Mouse (Mus musculus): ENCODE data around the gene Ubxn4.
"Not testable (repeated sequence)": the region's sequence is repeated elsewhere in the genome, so short reads cannot be mapped to it uniquely, and the experiment has no call there.

The Ubxn4 gene

DNA sequence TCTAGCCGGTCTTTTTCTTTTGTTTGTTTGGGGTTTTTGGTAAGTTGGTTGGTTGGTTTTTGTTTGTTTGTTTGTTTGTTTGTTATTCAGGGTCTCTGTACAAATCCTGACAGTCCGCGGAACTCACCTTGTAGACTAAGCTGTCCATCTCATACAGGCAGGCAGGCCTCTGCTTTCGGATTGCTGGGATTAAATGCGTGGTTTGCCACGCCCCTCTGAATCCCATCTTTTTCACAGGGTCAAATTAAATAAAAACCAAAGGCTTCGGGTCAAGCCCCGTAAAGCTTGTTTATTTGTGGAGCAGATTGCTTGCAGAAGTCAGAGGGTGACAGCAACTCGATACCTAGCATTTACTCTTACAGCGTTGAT lies at the start of gene Ubxn4:
Gene Ubxn4, plus strand, starts transcription at position 338 of the 369 bp plus-strand sequence.
- DNase-seq (ENCODE audit: extremely low read depth, insufficient read length, low spot score), result no peak

DNA sequence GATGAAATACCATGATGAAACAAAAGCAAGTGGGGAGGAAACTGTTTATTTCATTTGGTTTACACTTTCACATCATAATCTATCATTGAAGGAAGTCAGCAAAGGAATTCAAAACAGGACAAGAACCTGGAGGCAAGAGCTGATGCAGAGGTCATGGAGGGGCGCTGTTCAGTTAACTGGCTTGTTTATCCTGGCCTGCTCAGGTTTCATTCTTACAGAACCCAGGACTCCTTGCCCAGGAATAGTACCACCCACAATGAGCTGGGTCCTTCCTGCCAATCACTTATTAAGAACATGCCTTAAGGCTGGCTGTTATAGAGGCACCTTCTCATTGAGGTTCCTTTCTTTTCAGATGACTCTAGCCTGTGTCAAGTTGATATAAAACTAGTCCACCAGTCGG lies 49.8 kb upstream of the Ubxn4 start:
- no peak for DNase-seq (ENCODE audit: extremely low read depth, insufficient read length, low spot score)

DNA sequence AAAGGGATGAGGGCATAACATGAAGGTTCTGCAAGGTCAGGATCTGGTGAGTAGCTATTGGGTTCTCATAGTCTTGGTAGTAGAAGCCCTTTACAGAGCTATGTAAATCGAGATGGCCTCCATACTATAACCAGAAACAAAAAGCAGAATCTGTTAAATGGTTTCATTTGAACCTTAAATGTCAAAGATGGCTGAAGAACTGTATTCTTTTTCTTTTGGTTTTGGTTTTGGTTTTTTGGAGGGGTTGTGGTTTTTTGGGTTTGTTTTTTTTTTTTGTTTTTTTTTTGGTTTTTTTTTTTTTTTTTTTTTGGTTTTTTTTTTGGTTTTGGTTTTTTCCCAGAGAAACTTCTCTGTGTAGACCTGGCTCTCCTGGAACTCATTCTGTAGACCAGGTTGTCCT lies 46.4 kb upstream of the Ubxn4 start:
- DNase-seq (ENCODE audit: extremely low read depth, insufficient read length, low spot score), result no peak

DNA sequence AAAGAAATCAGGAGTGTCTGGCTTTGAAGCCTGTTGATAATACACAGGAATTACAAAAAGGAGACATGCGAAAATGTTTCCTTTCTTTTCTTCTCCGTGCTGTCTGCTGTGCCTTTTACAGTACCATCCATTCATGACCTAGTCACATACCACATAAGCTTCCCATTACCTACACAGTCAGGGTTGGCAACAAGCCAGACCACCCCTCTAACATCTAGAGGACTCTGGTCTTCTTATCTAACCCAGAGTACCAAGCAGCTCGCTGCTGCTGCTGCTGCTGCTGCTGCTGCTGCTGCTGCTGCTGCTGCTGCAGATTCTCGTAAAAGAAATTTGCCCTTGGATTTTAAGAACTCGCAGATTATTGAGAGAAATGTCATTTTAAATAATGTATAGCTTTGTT lies 30.5 kb upstream of the Ubxn4 start:
- no peak for DNase-seq (ENCODE audit: extremely low read depth, insufficient read length, low spot score)

DNA sequence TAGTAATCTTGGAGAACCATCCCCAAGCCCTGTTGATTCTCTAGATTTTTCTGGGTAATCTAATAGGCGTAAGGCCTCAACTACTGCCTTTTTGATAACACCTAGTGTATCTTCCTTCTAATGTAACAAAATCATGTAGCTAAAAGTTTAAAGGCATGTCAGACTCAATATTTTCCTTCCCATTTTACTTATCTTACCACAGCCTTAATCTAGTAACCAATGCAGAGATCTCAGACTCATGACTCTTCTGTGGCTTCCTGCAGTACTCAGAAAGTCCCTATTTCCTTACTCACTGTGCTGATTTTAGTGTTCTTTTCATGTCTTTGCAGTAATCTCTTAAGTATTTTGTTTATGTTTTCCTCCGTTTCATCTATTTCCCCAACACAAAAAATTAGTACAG lies 21.9 kb upstream of the Ubxn4 start:
- no peak for DNase-seq (ENCODE audit: extremely low read depth, insufficient read length, low spot score)

DNA sequence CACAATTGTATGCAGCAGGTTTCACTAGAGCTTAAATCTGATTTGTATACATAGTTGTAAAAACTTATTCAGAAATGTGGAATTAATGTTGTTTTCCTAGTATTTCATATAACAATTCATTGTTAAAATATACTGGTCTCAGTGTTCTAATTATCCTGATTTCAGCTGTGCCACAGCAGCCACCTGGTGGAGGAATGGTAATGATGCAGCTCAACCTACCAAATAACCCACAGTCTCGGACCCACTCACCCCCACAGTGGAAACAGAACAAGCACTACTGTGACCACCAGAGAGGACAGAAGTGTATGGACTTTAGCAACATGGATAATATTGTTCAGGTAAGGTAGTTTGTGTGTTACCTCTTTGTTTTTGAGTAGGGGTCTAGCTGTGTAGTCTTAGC lies 20.5 kb upstream of the Ubxn4 start:
- DNase-seq (ENCODE audit: extremely low read depth, insufficient read length, low spot score), result no peak

DNA sequence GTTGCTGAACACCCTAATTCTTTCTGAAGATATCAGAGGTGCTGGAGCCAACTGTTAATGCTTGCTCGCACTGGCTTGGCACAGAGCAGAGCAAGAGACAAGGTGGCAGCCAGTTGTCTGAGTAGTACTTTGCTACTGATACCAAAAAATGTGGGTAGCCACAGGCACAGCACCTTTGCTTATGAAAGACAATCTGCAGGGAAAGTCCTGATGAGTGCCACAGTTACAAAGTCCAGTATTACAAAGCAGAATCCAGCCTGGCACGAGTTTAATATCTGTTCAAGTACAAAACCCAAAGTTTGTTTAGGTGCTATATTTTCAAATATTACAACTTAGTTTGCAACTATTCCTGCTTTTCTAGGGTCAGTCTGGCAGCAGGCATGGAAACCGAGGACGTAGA lies 8.6 kb upstream of the Ubxn4 start:
- no peak for DNase-seq (ENCODE audit: extremely low read depth, insufficient read length, low spot score)

DNA sequence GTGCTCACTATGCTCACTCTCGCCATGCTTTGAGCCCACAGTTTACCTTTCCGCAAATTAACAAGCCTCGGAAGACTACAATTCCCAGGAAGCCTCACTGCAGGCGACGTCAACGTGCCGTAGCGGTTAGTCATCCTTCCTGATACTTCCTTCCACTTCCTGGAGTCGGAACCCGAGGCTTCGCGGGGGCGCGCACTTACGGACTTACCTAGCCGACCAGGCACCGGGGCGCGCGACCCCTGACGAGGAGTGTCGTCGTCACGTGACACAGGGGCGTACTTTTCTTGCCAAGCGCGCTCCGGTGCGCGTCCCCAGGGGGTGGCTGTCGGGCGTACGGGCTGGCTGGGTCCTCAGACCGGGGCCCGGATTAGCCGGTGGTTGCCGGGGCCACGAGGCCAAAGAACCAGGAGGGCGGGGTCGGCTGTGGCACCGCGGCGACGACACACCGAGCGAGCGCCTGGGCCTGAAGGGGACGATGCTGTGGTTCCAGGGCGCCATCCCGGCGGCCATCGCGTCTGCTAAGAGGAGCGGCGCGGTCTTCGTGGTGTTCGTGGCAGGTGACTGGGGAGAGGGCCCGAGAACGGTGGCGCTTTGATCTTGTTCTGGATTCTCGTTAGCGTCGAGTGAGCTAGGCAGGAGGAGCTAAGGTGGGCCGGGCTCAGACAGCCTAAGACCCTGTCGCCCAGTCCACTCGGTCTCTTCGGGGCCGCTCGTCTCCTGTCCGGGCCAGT lies 397 bp downstream of the Ubxn4 start:
- DNase-seq (ENCODE audit: extremely low read depth, insufficient read length, low spot score), result peak; percentile 96

DNA sequence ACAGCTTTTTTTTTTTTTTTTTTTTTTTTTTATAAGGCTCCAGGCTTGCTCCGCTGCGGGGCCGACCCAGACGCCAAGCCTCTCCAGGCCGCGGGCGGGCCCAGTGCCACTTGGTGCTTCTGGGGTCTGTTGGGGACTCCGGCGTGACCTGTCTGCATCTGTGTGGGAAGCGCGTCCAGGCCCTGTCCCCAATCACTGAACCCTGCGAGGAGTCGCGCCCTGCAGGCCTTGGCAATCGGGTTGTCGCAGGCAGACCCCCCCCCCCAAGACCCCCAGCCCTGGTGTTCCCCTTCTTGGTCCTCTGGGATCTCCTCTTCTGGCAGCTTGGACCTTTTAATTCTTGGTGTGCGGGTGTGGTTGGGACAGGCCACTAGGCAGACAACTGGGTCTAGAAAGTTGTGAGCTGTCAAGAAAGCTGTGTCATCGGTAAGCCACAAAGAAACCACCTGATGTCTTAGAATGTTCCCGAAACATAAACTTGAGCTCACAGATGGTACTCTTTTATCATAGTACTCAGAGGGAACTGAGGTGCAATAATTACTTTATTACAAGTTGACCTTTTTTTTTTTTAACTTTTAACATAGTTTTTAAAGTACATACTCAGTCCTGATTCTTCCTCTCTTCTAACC lies 1.1 kb downstream of the Ubxn4 start:
- DNase-seq (ENCODE audit: extremely low read depth, insufficient read length, low spot score), result peak; percentile 75

DNA sequence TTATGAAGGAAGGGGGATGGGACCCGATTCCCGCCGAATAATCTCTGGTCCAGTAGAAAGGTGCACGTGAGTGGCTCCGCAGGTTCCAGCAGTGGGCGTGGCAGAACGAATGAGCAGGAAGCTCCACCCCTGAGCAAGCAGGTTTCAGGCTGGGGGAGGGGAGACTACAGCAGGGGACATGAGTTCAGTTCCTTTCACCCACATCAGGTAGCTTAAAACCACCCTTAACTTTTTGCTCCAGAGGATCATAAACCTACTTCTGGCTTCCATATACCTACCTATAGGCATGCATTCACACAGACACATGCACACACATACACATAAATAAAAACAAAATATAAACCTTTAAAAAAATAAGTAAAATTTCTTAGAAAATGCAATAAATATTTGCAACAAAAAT lies 23.3 kb downstream of the Ubxn4 start:
- not testable (repeated sequence) for DNase-seq (ENCODE audit: extremely low read depth, insufficient read length, low spot score)

DNA sequence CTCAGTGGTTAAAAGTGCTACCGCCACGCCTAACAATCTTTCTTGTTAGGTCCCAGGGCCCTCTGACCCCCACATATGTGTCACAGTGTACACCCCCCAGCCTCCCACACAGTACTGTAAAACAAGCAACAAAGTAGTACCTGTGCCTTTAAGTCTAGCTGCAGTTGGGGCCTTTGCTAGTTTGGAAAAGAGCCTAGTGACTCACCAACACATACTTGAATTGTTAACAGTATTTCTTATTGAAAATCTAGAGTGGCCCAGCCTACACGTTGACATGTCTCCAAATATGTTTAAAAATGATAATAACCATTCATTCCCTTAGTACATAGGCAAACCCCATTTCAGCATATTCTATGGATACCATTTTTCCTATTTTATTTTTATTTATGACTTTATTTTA lies 27.0 kb downstream of the Ubxn4 start:
- DNase-seq (ENCODE audit: extremely low read depth, insufficient read length, low spot score), result no peak

DNA sequence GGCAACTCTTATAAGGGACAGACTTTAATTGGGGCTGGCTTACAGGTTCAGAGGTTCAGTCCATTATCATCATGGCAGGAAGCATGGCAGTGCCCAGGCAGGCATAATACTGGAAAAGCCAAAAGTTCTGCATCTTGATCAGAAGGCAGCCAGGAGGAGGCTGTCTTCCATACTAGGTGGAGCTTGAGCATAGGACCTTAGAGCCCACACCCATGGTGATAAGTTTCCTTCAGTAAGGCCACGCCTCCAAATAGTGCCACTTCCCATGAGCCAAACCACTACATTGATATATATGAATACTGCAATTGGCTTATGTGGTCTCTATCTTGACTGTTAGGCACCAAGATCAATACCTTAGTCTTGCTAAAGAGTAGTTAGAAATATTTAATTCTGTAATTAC lies 32.1 kb downstream of the Ubxn4 start:
- DNase-seq (ENCODE audit: extremely low read depth, insufficient read length, low spot score), result no peak

DNA sequence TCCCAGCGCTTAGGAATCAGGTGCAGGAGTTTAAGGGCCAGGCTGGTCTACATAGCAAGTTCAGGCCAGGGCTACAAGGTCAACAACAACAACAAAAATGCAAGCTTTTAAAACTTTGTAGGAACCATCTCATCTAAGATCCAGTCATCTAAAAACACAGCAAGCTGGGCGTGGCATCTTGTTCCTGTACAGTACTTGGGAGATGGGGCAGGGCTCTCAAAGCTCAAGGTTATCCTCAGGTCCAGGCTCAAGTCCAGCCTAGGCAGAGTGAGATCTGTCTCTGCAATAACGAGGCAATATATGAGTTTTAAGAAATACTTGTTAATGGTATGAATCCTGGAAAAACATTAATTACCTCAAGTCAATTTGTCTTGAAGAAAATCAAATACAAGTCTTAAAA lies 34.8 kb downstream of the Ubxn4 start:
- no peak for DNase-seq (ENCODE audit: extremely low read depth, insufficient read length, low spot score)

DNA sequence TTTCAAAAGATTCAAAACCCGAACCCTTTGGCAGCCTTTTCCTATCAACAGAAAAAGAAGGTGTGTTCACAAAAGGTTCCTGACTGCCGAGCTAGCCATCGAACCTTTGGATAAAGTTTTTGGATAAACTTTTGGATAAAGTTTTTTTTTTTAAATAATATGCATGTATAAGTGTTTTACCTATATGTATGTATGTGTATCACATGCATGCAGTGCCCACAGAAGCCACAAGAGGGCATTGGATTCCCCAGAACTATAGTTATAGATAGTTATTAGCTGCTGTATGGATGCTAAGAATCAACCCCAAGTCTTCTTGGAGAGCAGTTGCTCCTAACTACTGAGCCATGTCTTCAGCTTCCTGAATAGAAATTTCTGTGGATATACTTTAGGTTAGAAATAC lies 38.0 kb downstream of the Ubxn4 start:
- DNase-seq (ENCODE audit: extremely low read depth, insufficient read length, low spot score), result no peak

DNA sequence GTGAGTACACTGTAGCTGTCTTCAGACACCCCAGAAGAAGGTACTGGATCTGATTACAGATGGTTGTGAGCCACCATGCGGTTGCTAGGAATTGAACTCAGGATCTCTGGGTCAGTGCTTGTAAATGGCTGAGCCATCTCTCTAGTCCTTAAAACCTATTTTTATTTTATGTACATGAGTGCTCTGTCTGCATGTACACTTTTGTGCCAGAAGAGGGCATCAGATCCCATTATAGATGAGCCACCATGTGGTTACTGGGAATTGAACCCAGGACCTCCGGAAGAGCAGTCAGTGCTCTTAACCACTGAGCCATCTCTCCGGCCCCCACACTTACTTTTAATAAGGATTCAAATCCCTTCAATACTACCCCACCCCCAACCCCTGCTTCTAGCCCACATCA lies 39.2 kb downstream of the Ubxn4 start:
- no peak for DNase-seq (ENCODE audit: extremely low read depth, insufficient read length, low spot score)

DNA sequence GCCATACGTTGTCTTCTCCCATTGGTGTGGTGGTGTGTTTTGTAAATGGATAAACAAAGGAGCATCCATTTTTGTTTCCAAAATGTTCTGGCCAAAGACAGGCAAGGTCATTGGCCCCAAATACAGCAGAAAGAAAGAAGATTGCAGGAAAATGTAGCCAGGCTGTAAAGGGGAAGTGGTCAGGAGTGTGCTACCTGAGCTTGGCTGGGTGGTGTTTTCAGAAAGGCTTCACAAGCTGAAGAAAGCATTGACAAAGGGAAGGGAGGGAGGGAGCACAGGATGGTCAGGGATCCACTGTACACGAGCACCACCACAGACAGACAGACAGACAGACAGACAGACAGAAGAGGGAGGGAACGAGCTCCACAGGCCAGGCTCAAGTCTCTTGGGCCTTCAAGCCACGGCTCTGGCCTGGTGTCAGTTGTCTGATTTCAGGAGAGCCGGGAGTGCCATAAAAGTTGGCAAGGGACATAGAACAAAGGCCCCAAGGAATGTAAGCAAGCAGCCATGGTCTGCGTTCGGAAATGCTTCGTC lies 40.5 kb downstream of the Ubxn4 start:
- DNase-seq (ENCODE audit: extremely low read depth, insufficient read length, low spot score), result no peak

DNA sequence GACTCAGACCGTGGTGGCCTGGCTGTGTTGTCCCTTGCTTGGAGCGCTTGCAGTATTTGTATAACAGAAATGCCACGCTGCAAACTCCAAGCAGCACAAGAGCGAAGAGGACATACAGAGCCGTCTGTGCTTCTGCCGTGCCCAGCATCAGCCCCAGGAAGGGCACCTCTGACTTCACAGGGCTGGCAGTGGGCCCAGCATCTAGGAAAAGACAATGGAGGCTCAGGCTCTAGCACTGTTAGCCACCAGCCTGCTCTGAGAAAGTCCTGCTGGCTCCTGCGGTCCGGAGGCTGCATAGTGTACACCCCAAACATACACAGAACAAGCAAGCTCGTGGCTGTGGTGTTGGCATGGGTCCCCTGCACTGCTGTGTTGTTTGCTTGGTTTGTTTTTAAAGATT lies 41.4 kb downstream of the Ubxn4 start:
- no peak for DNase-seq (ENCODE audit: extremely low read depth, insufficient read length, low spot score)

DNA sequence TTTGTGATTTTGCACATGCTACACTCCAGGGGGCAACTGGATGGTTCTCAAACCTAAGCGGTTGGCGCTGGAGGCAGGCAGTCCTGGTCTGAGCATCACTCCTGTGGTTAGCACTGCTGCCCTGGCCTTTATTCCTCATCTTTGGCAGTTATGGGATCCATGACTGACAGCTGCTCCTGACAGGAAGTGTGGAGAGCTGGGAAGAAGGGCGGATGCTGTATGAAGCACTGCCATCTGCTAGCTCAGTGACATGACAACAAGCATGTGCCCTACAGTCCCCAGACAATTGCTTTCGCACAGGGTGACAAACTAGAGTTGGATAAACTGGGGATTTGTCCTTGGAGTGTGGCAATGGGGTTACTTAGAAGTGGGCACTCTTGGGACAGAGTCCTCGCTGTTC lies 46.5 kb downstream of the Ubxn4 start:
- no peak for DNase-seq (ENCODE audit: extremely low read depth, insufficient read length, low spot score)

DNA sequence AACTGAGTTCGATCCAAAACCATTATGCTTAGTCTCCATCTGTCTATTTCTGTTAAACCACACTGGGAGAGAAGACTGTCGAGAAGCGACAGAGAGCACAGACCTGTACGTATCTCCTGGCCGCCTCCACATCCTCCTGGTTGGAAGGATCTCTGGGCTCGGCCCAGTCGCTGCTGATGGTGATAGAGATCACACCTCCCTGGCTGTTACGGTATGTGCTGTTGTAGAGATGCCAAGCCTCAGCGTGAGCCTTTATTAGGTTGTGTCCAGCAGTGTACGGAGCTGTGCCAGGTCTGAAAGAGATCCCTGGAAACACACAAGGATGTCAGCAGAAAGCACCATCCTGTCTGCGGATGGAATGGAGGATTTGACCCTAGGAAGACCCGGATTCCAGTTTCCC lies 49.8 kb downstream of the Ubxn4 start:
- DNase-seq (ENCODE audit: extremely low read depth, insufficient read length, low spot score), result no peak

DNA sequence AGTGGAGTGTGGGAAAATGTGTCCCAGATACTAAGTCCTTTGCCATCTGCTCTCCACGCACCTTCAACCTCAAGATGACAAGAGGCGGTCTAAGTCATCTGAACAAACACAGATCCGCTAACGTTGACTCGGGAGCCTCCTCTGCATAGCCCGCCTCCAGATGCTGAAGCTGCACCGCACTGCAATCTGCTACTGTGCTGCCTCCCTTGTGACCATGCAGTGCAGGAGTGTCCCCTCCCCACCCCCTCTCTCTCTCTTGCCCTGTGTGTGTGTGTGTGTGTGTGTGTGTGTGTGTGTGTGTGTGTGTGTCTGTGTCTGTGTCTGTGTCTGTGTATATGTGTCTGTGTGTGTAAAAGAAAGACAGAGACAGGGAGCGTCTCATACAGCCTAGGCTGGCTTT lies 51.5 kb downstream of the Ubxn4 start:
- no peak for DNase-seq (ENCODE audit: extremely low read depth, insufficient read length, low spot score)

DNA sequence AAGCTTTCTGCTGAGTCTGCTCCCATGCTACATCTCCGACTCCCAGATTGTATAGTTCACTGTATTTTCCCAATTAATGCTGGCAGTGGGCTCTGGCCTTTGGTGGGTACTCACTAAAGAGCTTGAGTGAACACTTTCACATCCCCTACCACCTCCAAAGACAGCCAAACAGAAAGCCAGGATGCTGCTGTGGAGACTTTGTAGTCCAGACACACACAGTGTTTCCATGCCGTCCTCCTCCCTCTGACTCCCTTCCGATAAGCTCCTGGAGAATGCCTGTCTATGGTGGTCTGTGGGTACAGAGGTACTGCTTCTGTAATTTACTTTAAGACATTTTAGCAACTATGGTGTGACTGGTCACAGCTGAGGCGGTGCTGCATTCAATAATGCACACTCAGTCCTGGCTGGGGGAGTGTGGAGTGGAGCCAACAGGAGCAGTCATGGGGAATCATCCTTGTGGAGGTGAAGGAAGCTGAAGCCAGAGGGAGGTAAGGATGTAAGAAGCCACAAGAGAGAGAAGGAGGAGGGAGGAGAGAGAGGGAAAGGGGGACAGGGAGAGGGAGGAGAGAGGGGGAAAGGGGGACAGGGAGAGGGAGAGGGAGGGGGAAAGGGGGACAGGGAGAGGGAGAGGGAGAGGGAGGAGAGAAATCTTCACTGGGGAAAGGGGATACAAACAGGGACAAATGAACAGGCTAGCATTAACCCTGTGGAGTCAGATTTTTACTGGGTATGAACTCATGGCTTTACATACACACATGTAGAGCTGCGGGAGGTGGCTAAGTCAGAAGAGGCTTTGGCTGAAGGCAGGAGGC lies 52.2 kb downstream of the Ubxn4 start:
- DNase-seq (ENCODE audit: extremely low read depth, insufficient read length, low spot score), result no peak

DNA sequence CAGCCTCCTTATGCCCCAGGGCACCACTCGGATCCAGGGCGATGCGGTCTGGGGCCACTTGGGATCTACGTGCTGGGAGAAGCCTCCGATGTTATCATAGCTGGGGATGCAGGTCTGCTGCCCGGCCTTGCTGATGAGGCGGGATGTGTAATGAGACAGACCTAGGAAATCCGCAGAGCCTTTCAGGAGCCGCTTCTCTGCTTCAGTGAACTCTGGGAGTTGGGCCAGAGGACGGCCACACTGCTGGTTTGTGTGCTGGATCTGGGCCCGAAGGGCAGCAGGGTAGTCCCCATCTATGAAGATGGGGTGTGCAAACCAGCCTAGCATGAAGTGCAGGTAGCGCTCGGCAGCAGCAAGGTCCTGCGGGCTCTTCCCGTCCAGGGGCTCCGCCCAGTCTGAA lies 60.1 kb downstream of the Ubxn4 start:
- no peak for DNase-seq (ENCODE audit: extremely low read depth, insufficient read length, low spot score)

Measured in 3134 (cell line).